In the genomic region with DNA sequence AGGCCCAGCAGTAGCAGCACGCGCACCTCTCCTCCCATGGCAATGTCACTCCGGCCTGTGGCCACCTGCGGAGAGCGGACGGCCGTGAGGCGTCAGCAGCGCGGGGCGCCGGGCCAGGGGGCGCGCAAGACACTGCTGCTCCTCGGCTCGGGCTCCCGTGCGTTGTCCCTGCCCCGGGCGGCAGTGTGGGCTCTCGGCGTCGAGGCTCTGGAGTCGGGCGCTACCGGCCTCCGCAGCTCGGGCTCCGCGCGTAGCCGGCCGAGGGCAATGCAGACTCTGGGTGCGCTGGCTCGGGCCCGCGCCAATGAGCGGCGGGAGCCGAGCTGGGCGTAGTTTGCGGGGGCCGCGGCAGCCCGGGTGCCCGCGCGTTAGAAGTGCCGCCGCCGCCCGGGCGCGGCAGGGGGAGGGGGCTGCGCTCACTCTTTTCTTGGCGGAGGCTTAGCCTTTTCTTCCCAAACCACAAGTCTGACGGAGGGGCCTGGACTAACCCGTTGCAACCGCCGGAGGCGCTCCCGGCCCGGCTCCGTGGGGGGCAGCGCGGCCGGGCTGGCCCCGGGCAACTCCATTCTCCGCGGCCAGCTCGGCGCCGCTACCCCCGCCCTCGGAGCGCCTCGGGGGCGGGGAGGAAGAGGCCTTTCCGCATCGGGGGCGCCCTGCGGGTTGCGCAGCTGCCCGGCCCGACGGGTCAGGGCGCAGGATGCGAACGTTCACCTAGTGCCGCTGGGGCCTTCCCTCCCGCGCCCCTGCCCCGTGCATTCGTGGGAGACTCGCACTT, we compare ENCODE assay signal across 8 mouse cellular contexts. TPM values are rescaled to one million over a fixed set of nuclear protein-coding genes. Genes with fewer than 3 reads are reported as not detected.
DNase-seq lines count a peak whose midpoint lies in the region; ATAC-seq and TF ChIP-seq lines count a peak whose summit lies in the region.

No protein-coding gene starts in this region.

- H3K4me1 ChIP-seq in heart, embryonic 12.5 days (replicated peaks): peaks cover 38% of the 10 kb centered on the region
- peaks cover 17% of the 10 kb centered on the region for H3K4me1 ChIP-seq in hindbrain, embryonic 11.5 days (replicated peaks; ENCODE audit: control insufficient read depth, insufficient read depth, low read length)
- peaks cover 6% of the 10 kb centered on the region for H3K4me1 ChIP-seq in limb, embryonic 14.5 days (ENCODE audit: control insufficient read depth, insufficient read depth, low read length)
- peaks cover 11% of the 10 kb centered on the region; the same call in 1 of the 2 replicates for H3K4me1 ChIP-seq in midbrain, embryonic 16.5 days (ENCODE audit: control insufficient read depth, insufficient read depth, low read length)

- DNase-seq in heart, adult 9 months (ENCODE audit: low spot score in 2 of 2): no peak
- peak; percentile 48 for DNase-seq in embryo, embryonic 10 days (ENCODE audit: low spot score)
- DNase-seq in hindbrain, embryonic 11.5 days (ENCODE audit: low spot score): peak; percentile 71
- no peak for DNase-seq in limb, embryonic 14.5 days (ENCODE audit: low spot score)
- DNase-seq in urinary bladder, postnatal 25 days (ENCODE audit: low spot score): no peak
- no peak for DNase-seq in urinary bladder, postnatal 14 days (ENCODE audit: low spot score)

- peak overlapping the region; percentile 51 for H3K9ac ChIP-seq in heart, embryonic 12.5 days
- H3K9ac ChIP-seq in hindbrain, embryonic 11.5 days (ENCODE audit: low read depth, low read length): peak overlapping the region; percentile 27; the same call in 1 of the 2 replicates
- peak overlapping the region; percentile 46 for H3K9ac ChIP-seq in limb, embryonic 14.5 days (ENCODE audit: low read depth, low read length, severe bottlenecking)
- H3K9ac ChIP-seq in midbrain, embryonic 16.5 days (ENCODE audit: low read depth, low read length): peak overlapping the region; percentile 44; the same call in 1 of the 2 replicates

- no peaks in the 10 kb centered on the region for H3K9me3 ChIP-seq in heart, embryonic 12.5 days (replicated peaks)
- H3K9me3 ChIP-seq in hindbrain, embryonic 11.5 days (ENCODE audit: control insufficient read depth, low read length): no peaks in the 10 kb centered on the region
- no peaks in the 10 kb centered on the region for H3K9me3 ChIP-seq in limb, embryonic 14.5 days (ENCODE audit: control insufficient read depth, low read length)
- no peaks in the 10 kb centered on the region for H3K9me3 ChIP-seq in midbrain, embryonic 16.5 days (replicated peaks; ENCODE audit: control insufficient read depth, low read length, poor library complexity, severe bottlenecking)

- peak overlapping the region; percentile 78 for H3K4me2 ChIP-seq in heart, embryonic 12.5 days
- peak overlapping the region; percentile 53 for H3K4me2 ChIP-seq in hindbrain, embryonic 11.5 days (replicated peaks; ENCODE audit: low read depth, low read length)
- H3K4me2 ChIP-seq in limb, embryonic 14.5 days (replicated peaks; ENCODE audit: low read depth, low read length, severe bottlenecking): peak overlapping the region; percentile 85
- peak overlapping the region; percentile 58 for H3K4me2 ChIP-seq in midbrain, embryonic 16.5 days (ENCODE audit: low read length)

- under 1% methylated on average over 89 of the region's 95 CpGs for WGBS in heart, embryonic 12.5 days
- WGBS in hindbrain, embryonic 11.5 days: under 1% methylated on average over 72 of the region's 95 CpGs
- WGBS in limb, embryonic 14.5 days: under 1% methylated on average over 69 of the region's 95 CpGs
- WGBS in midbrain, embryonic 16.5 days: under 1% methylated on average over 93 of the region's 95 CpGs

- peaks cover 97% of the 10 kb centered on the region for H3K27me3 ChIP-seq in heart, embryonic 12.5 days (replicated peaks)
- H3K27me3 ChIP-seq in hindbrain, embryonic 11.5 days (ENCODE audit: control insufficient read depth, insufficient read depth, low read length): peaks cover 68% of the 10 kb centered on the region
- peaks cover 49% of the 10 kb centered on the region for H3K27me3 ChIP-seq in limb, embryonic 14.5 days (ENCODE audit: control insufficient read depth, insufficient read depth, low read length)
- H3K27me3 ChIP-seq in midbrain, embryonic 16.5 days (ENCODE audit: control insufficient read depth, insufficient read depth, low read depth, low read length): peaks cover 79% of the 10 kb centered on the region

- peak; percentile 23; the same call in 1 of the 2 replicates for ATAC-seq in heart, embryonic 12.5 days (ENCODE audit: insufficient number of reproducible peaks, low FRiP score)
- ATAC-seq in hindbrain, embryonic 11.5 days (ENCODE audit: low FRiP score): peak; percentile 57; the same call in 1 of the 2 replicates
- ATAC-seq in limb, embryonic 14.5 days (ENCODE audit: low FRiP score, low read depth): peak; percentile 70
- ATAC-seq in midbrain, embryonic 16.5 days: no peak

- H3K27ac ChIP-seq in heart, embryonic 12.5 days (ENCODE audit: poor library complexity, severe bottlenecking): no peak overlapping the region
- H3K27ac ChIP-seq in hindbrain, embryonic 11.5 days (ENCODE audit: low read depth, low read length): no peak overlapping the region
- no peak overlapping the region for H3K27ac ChIP-seq in limb, embryonic 14.5 days (replicated peaks; ENCODE audit: low read depth, low read length)
- H3K27ac ChIP-seq in midbrain, embryonic 16.5 days (ENCODE audit: low read length): no peak overlapping the region

- no peaks in the 10 kb centered on the region for H3K36me3 ChIP-seq in heart, embryonic 12.5 days
- H3K36me3 ChIP-seq in hindbrain, embryonic 11.5 days (ENCODE audit: control insufficient read depth, insufficient read depth, low read length): no peaks in the 10 kb centered on the region
- H3K36me3 ChIP-seq in limb, embryonic 14.5 days (ENCODE audit: control insufficient read depth, insufficient read depth, low read length): no peaks in the 10 kb centered on the region
- no peaks in the 10 kb centered on the region for H3K36me3 ChIP-seq in midbrain, embryonic 16.5 days (ENCODE audit: control insufficient read depth, insufficient read depth, low read length)

- peak overlapping the region; percentile 51 for H3K4me3 ChIP-seq in heart, embryonic 12.5 days
- peak overlapping the region; percentile 37 for H3K4me3 ChIP-seq in hindbrain, embryonic 11.5 days (ENCODE audit: low read depth, low read length)
- peak overlapping the region; percentile 49 for H3K4me3 ChIP-seq in limb, embryonic 14.5 days (replicated peaks; ENCODE audit: low read length)
- H3K4me3 ChIP-seq in midbrain, embryonic 16.5 days (ENCODE audit: low read depth, low read length): peak overlapping the region; percentile 36

- TF ChIP-seq POLR2A in limb, embryonic 14.5 days (IDR thresholded peaks at IDR 0.05; ENCODE audit: borderline replicate concordance, extremely low read depth, insufficient read depth, insufficient read length): no peak

RNA-seq across cellular contexts. Expression of a gene that starts 0.5 kb away (rescaled TPM):
- polyA plus RNA-seq in heart, embryonic 12.5 days (2016; fragmentation: Nextera tagmentation; extraction: Ambion mirVana): 4.7 and 5.2 TPM in 2 replicates
- polyA plus RNA-seq in hindbrain, embryonic 11.5 days (2014; fragmentation: Nextera tagmentation; extraction: Ambion mirVana): 1.7 and 2.1 TPM in 2 replicates
- 12.8 and 17.7 TPM in 2 replicates for polyA plus RNA-seq in limb, embryonic 14.5 days (2012; rRNA removed)
- 4.6 and 4.7 TPM in 2 replicates for polyA plus RNA-seq in limb, embryonic 14.5 days (2014; fragmentation: Nextera tagmentation; extraction: Ambion mirVana)
- 1.1 and 1.9 TPM in 2 replicates for polyA plus RNA-seq in midbrain, embryonic 16.5 days (2015; fragmentation: Nextera tagmentation; extraction: Ambion mirVana)

RNA-seq across cellular contexts. Expression of a gene that starts 12.3 kb away (rescaled TPM):
- polyA plus RNA-seq in heart, embryonic 12.5 days (2016; fragmentation: Nextera tagmentation; extraction: Ambion mirVana): 103 and 114 TPM in 2 replicates
- 117 and 122 TPM in 2 replicates for polyA plus RNA-seq in hindbrain, embryonic 11.5 days (2014; fragmentation: Nextera tagmentation; extraction: Ambion mirVana)
- polyA plus RNA-seq in limb, embryonic 14.5 days (2012; rRNA removed): 73.9 and 88.6 TPM in 2 replicates
- 96.1 and 101 TPM in 2 replicates for polyA plus RNA-seq in limb, embryonic 14.5 days (2014; fragmentation: Nextera tagmentation; extraction: Ambion mirVana)
- 144 and 145 TPM in 2 replicates for polyA plus RNA-seq in midbrain, embryonic 16.5 days (2015; fragmentation: Nextera tagmentation; extraction: Ambion mirVana)

RNA-seq across cellular contexts. Expression of a gene that starts 12.5 kb away (rescaled TPM):
- polyA plus RNA-seq in heart, embryonic 12.5 days (2016; fragmentation: Nextera tagmentation; extraction: Ambion mirVana): 9.8 and 10.9 TPM in 2 replicates
- 0.19 and 0.49 TPM in 2 replicates for polyA plus RNA-seq in hindbrain, embryonic 11.5 days (2014; fragmentation: Nextera tagmentation; extraction: Ambion mirVana)
- polyA plus RNA-seq in limb, embryonic 14.5 days (2012; rRNA removed): 0.22 and 0.60 TPM in 2 replicates
- 0.68 and 1.6 TPM in 2 replicates for polyA plus RNA-seq in limb, embryonic 14.5 days (2014; fragmentation: Nextera tagmentation; extraction: Ambion mirVana)
- polyA plus RNA-seq in midbrain, embryonic 16.5 days (2015; fragmentation: Nextera tagmentation; extraction: Ambion mirVana): 1.1 TPM in 2 replicates

RNA-seq across cellular contexts. Expression of a gene that starts 16.9 kb away (rescaled TPM):
- polyA plus RNA-seq in heart, embryonic 12.5 days (2016; fragmentation: Nextera tagmentation; extraction: Ambion mirVana): 23.1 and 23.9 TPM in 2 replicates
- polyA plus RNA-seq in hindbrain, embryonic 11.5 days (2014; fragmentation: Nextera tagmentation; extraction: Ambion mirVana): 28.2 and 30.2 TPM in 2 replicates
- 66.4 and 78.8 TPM in 2 replicates for polyA plus RNA-seq in limb, embryonic 14.5 days (2012; rRNA removed)
- 50.3 and 56.9 TPM in 2 replicates for polyA plus RNA-seq in limb, embryonic 14.5 days (2014; fragmentation: Nextera tagmentation; extraction: Ambion mirVana)
- polyA plus RNA-seq in midbrain, embryonic 16.5 days (2015; fragmentation: Nextera tagmentation; extraction: Ambion mirVana): 18.1 TPM in 2 replicates

RNA-seq across cellular contexts. Expression of a gene that starts 27.1 kb away (rescaled TPM):
- 27.9 and 31.5 TPM in 2 replicates for polyA plus RNA-seq in heart, embryonic 12.5 days (2016; fragmentation: Nextera tagmentation; extraction: Ambion mirVana)
- polyA plus RNA-seq in hindbrain, embryonic 11.5 days (2014; fragmentation: Nextera tagmentation; extraction: Ambion mirVana): 21.8 and 23.5 TPM in 2 replicates
- 56.9 and 67.7 TPM in 2 replicates for polyA plus RNA-seq in limb, embryonic 14.5 days (2012; rRNA removed)
- polyA plus RNA-seq in limb, embryonic 14.5 days (2014; fragmentation: Nextera tagmentation; extraction: Ambion mirVana): 26.1 and 30.5 TPM in 2 replicates
- polyA plus RNA-seq in midbrain, embryonic 16.5 days (2015; fragmentation: Nextera tagmentation; extraction: Ambion mirVana): 37.5 and 39.1 TPM in 2 replicates

Comparison
In these comparisons a context has a peak if more than half of its experiments do, and no peak if none do; other contexts are left out.
1. DNase-seq: peak in embryo, embryonic 10 days (single experiment) and hindbrain, embryonic 11.5 days (single experiment); none in heart, adult 9 months (0 of 2), limb, embryonic 14.5 days (single experiment), urinary bladder, postnatal 25 days (single experiment) and urinary bladder, postnatal 14 days (single experiment).
2. Peak in every context shown above with its lines, with median percentiles within 50 percentile points of each other: H3K4me2 ChIP-seq, H3K4me3 ChIP-seq and H3K9ac ChIP-seq.